Mouse (Mus musculus) intestine, embryonic 16.5 days (tissue): ENCODE measurements around the gene Tut1. TPM values are rescaled to one million over a fixed set of nuclear protein-coding genes. Genes with fewer than 3 reads are reported as not detected.

Source experiments
- ATAC-seq: fragments of 200-750 bp; cut with Nextera tagmentation; 2 replicates; pipeline ENCODE4 v1.8.0; 2017; ENCODE audit warnings: moderate TSS enrichment, moderate library complexity
- H3K27ac ChIP-seq: fragments of 300-500 bp; sonication (generic); 2 replicates; pipeline ENCODE4 v1.5.1; 2014; ENCODE audit warnings: mild to moderate bottlenecking, low read length
- H3K27me3 ChIP-seq: fragments of 300-500 bp; sonication (generic); replicated peaks from 2 replicates; pipeline ENCODE4 v1.6.1; 2014; ENCODE audit warnings: low read length, control low read depth, mixed read lengths; ENCODE audit not compliant: control insufficient read depth, insufficient read depth
- H3K36me3 ChIP-seq: fragments of 300-500 bp; sonication (generic); 2 replicates; pipeline ENCODE4 v1.6.1; 2014; ENCODE audit warnings: low read length, control low read depth; ENCODE audit not compliant: control insufficient read depth, insufficient read depth
- H3K4me1 ChIP-seq: fragments of 300-500 bp; sonication (generic); 2 replicates; pipeline ENCODE4 v1.6.1; 2014; ENCODE audit warnings: low read length, control low read depth, mixed read lengths; ENCODE audit not compliant: control insufficient read depth, insufficient read depth
- H3K4me2 ChIP-seq: fragments of 300-500 bp; sonication (generic); 2 replicates; pipeline ENCODE4 v1.6.1; 2014; ENCODE audit warnings: low read depth, low read length, control low read depth
- H3K4me3 ChIP-seq: fragments of 300-500 bp; sonication (generic); 2 replicates; pipeline ENCODE4 v1.5.1; 2014; ENCODE audit warnings: mild to moderate bottlenecking, low read length
- H3K9ac ChIP-seq: fragments of 300-500 bp; sonication (generic); 2 replicates; pipeline ENCODE4 v1.6.1; 2014; ENCODE audit warnings: low read depth, low read length
- H3K9me3 ChIP-seq: fragments of 300-500 bp; sonication (generic); 2 replicates; pipeline ENCODE4 v1.6.1; 2016; ENCODE audit warnings: low read length, control low read depth; ENCODE audit not compliant: control insufficient read depth
- WGBS: fragments of 180-500 bp; shearing (Covaris S2); extraction: QIAGEN DNeasy Blood & Tissue Kit; methylation state at CpG from one replicate; pipeline ENCODE4 v1.1.7; 2014; 5-methylcytosine and 5-hydroxymethylcytosine counted together
- polyA plus RNA-seq: library from polyadenylated mRNA; unstranded; fragments of >200 nt; fragmentation: Nextera tagmentation; extraction: Ambion mirVana; gene quantifications from 2 replicates; pipeline ENCODE4 v1.2.1, GENCODE M21; 2015

Tut1 gene
- polyA plus RNA-seq, 1 experiment from 2014 or later: 31.7 TPM

DNA sequence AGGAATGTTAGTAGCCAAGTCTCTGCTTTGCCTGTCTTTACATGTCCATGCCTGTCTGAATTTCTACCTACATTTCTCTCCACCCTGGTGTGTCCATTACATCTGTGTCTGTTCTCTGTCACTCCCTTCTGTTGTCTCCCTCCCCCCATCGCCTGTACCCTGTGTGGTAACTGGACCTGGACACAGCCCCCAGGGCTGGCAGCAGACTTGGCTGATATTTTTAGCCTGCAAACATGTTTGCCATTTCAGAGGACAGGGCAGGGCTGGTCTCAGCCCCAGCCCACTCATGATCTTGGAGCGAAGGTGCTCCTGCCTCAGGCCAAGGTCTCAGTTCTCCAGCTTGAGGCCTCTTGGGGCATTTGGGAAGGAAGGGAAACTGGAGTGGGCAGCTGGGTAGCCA is 34.2 kb downstream of the Tut1 start:
- 55% methylated on average over 2 of the region's 2 CpGs for WGBS
- peaks cover 53% of the 10 kb centered on the region for H3K4me1 ChIP-seq
- H3K4me2 ChIP-seq: no peak overlapping the region
- H3K9ac ChIP-seq: no peak overlapping the region
- H3K4me3 ChIP-seq: no peak overlapping the region
- no peaks in the 10 kb centered on the region for H3K36me3 ChIP-seq
- H3K9me3 ChIP-seq: no peaks in the 10 kb centered on the region
- no peaks in the 10 kb centered on the region for H3K27me3 ChIP-seq
- no peak for ATAC-seq
- no peak overlapping the region for H3K27ac ChIP-seq

- H3K36me3 ChIP-seq: no peaks in the 10 kb centered on the region
- ATAC-seq: peak; percentile 39
- H3K27me3 ChIP-seq: no peaks in the 10 kb centered on the region
- 24% methylated on average over 15 of the region's 15 CpGs for WGBS
- peak overlapping the region; percentile 84 for H3K4me2 ChIP-seq
- H3K27ac ChIP-seq: peak overlapping the region; percentile 97
- H3K4me3 ChIP-seq: peak overlapping the region; percentile 80
- H3K9me3 ChIP-seq: no peaks in the 10 kb centered on the region
- H3K4me1 ChIP-seq: peaks cover 53% of the 10 kb centered on the region
- peak overlapping the region; percentile 92 for H3K9ac ChIP-seq
These were observed 34.9 kb downstream of the Tut1 start for GRCm38 (mm10) chr19:8988346-8989065.

- Histone ChIP-seq H3K9ac (peak within 1 kb of the TSS; percentile 92), H3K27ac (peak within 1 kb of the TSS; percentile 97), H3K36me3 (no peaks in the 10 kb centered on the region), H3K27me3 (no peaks in the 10 kb centered on the region), H3K9me3 (no peaks in the 10 kb centered on the region), H3K4me2 (peak within 1 kb of the TSS; percentile 84), H3K4me3 (peak within 1 kb of the TSS; percentile 80), H3K4me1 (peaks cover 50% of the 10 kb centered on the region)
- WGBS: 0% methylated on average over 42 of the region's 42 CpGs
- peak; percentile 83 for ATAC-seq
These were observed 35.5 kb downstream of the Tut1 start, which contains the start of gene Ahnak for GRCm38 (mm10) chr19:8989066-8989566. TSS of gene Ahnak (plus strand) at chr19:8989284.

DNA sequence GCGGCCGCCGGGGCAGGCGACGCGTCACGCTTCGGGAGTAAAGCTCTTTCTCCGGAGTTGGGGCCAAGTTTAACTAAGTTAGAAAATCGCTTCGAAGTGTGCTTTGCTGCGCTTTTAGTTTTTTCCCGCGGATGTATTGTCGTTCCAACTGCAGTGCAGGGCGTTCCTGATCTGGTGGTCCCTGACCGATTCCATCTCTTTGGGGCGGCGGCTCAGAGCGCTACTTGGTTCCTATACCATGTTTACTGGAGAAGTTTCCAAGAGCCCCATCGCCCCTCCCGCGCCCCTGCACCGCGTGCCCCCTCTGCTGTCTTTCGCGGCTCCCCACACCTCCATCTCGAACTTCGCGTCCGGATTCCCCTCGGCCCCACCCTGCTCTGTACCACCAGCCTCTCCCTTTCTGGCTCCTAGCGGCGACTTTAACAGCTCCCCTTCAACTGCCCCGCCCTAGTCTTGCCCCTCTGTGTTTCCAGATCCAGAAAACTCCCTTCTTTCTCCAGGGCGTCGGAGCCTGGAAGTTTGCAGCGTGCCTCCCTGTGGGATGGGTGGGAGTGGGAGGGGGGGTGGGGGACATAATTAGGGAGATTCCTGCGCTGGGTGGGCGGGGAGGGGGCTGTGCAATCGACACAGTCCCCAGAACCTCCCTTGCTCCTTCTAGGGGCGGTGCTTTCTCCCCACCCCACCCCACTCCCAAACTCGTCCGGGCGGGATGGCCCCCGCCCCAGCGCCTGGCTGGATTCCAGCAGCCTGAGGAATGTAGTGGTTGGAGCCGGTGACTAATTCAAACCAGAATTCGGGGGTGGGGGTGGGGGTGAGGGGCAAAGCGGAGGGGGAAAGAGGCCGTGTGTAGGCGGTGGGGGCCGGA is 36.2 kb downstream of the Tut1 start:
- WGBS: under 1% methylated on average over 47 of the region's 53 CpGs
- H3K4me1 ChIP-seq: peaks cover 50% of the 10 kb centered on the region

GRCm38 (mm10) chr19:8990432-8991102 is 36.9 kb downstream of the Tut1 start:
- peak overlapping the region; percentile 80 for H3K4me3 ChIP-seq
- 13% methylated on average over 15 of the region's 15 CpGs for WGBS
- H3K27me3 ChIP-seq: no peaks in the 10 kb centered on the region
- H3K9ac ChIP-seq: peak overlapping the region; percentile 92
- peaks cover 55% of the 10 kb centered on the region for H3K4me1 ChIP-seq
- H3K27ac ChIP-seq: peak overlapping the region; percentile 97
- peak overlapping the region; percentile 84 for H3K4me2 ChIP-seq
- no peaks in the 10 kb centered on the region for H3K36me3 ChIP-seq
- ATAC-seq: peak; percentile 47
- H3K9me3 ChIP-seq: no peaks in the 10 kb centered on the region

More for the DNA sequence above, 36.2 kb downstream of the Tut1 start:
- H3K36me3 ChIP-seq: no peaks in the 10 kb centered on the region
- no peaks in the 10 kb centered on the region for H3K27me3 ChIP-seq
- peak overlapping the region; percentile 92 for H3K9ac ChIP-seq
- H3K4me2 ChIP-seq: peak overlapping the region; percentile 84
- peak overlapping the region; percentile 80 for H3K4me3 ChIP-seq
- peak; percentile 65 for ATAC-seq
- H3K9me3 ChIP-seq: no peaks in the 10 kb centered on the region
- H3K27ac ChIP-seq: peak overlapping the region; percentile 97

GRCm38 (mm10) chr19:8991245-8991870 is 37.7 kb downstream of the Tut1 start:
- no peaks in the 10 kb centered on the region for H3K27me3 ChIP-seq
- no peak for ATAC-seq
- no peaks in the 10 kb centered on the region for H3K36me3 ChIP-seq
- 51% methylated on average over 4 of the region's 4 CpGs for WGBS
- H3K4me1 ChIP-seq: peaks cover 63% of the 10 kb centered on the region
- H3K27ac ChIP-seq: peak overlapping the region; percentile 97
- H3K4me2 ChIP-seq: peak overlapping the region; percentile 84
- H3K9ac ChIP-seq: peak overlapping the region; percentile 92
- H3K9me3 ChIP-seq: no peaks in the 10 kb centered on the region
- H3K4me3 ChIP-seq: peak overlapping the region; percentile 80

GRCm38 (mm10) chr19:8991871-8992735 is 38.5 kb downstream of the Tut1 start:
- peak overlapping the region; percentile 97 for H3K27ac ChIP-seq
- 66% methylated on average over 13 of the region's 13 CpGs for WGBS
- peak overlapping the region; percentile 84 for H3K4me2 ChIP-seq
- H3K4me3 ChIP-seq: peak overlapping the region; percentile 80
- ATAC-seq: no peak
- H3K4me1 ChIP-seq: peaks cover 68% of the 10 kb centered on the region
- no peaks in the 10 kb centered on the region for H3K9me3 ChIP-seq
- no peaks in the 10 kb centered on the region for H3K27me3 ChIP-seq
- H3K9ac ChIP-seq: peak overlapping the region; percentile 92
- H3K36me3 ChIP-seq: no peaks in the 10 kb centered on the region
